Mouse (Mus musculus) heart, postnatal 25 days (tissue): ENCODE measurements around the gene Sos2. TPM values are rescaled to one million over a fixed set of nuclear protein-coding genes. Genes with fewer than 3 reads are reported as not detected.
A peak's percentile ranks its signal among the peaks of the same experiment; 100 is the strongest.

ENCODE experiments used
- DNase-seq: peaks from one replicate; pipeline ENCODE4 v3.0.0; 2022; ENCODE audit warnings: low spot score
- intact Hi-C: fragments of 180-260 bp; cut with DNase I; formaldehyde crosslinking; loops from one replicate; pipeline ENCODE4 v1.15.1; 2025
- total RNA-seq, 2 experiments: library from RNA; stranded (reverse); gene quantifications; 2 replicates each; pipeline ENCODE4 v1.2.3; 2021

The Sos2 gene
- 10 to 100 TPM; 34.9 to 40.3 TPM for total RNA-seq

DNA sequence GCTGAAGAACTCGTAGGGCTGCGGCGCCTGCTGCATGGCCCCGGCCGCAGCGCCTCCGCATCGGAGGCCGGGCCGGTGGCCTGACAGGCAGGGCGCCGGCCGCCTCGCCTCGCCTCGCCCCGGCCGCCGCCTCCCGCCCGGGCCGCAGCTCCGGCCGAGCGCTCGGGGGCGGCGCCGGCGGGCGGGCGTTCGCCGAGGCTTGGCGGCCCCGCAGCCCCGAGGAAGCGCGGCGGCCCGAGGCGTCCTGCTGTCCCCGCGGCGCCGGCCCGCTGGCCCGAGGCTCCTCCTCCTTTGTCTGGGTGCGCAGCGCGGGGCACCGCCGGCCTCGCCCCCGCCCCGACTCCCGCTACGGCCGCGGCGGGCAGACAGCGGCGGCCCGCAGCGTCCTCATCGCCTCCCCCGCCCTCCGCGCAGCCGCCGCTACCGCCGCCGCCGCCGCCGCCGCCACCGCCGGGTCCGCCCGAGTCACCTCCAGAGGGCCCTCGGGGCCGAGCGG is at the start of gene Sos2:
Gene Sos2 (minus strand): TSS at position 287 of the 496 bp plus-strand sequence.
- intact Hi-C loops, result loop anchor here (5.0 kb wide), 2 partner anchors 34 to 319 kb away; no protein-coding TSS in a partner anchor
- DNase-seq, result peak; percentile 35

DNA sequence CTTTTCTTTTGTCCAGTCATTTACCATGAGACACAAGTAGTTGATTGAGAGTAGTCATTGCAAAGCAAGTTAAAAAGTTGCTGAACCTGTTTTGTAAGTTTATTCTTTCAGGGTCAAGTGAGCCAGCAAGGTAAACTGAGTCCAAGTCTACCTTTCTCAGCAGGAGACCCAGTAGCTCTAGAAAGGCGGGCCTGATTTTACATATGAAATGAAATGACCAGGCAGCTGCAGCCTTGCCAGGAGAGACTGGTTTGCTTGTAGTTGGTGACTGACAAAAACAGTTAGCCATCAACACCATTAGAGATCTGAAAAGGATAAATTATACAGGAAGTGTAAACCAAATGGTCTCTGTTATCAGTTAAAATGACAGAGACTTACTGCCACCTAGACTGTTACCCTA is 48.7 kb upstream of the Sos2 start:
- no peak for DNase-seq
- intact Hi-C loops, result loop anchor here (5.0 kb wide), 1 partner anchor 72 kb away; no protein-coding TSS in a partner anchor

DNA sequence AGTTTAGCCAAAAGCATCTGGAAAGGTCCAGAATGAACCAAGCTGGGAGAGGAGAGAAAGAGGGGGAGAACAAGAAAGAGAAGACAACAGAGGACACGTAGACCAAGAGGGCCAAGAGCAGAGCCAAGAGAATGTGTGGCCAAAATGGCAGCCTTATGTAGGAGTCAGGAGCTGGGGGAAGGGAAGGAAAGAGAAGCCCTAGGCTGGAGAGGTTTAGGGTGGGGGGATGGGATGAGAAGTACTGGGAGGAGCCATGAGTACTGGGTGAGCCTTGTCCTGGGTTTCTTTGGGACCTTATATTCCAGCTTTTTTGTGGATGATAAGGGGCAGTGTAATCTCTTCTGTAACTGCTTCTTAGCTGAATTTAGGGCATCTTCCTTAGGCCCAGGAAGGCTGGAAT is 47.6 kb upstream of the Sos2 start:
- DNase-seq, result no peak
- intact Hi-C loops, result no loop called here

DNA sequence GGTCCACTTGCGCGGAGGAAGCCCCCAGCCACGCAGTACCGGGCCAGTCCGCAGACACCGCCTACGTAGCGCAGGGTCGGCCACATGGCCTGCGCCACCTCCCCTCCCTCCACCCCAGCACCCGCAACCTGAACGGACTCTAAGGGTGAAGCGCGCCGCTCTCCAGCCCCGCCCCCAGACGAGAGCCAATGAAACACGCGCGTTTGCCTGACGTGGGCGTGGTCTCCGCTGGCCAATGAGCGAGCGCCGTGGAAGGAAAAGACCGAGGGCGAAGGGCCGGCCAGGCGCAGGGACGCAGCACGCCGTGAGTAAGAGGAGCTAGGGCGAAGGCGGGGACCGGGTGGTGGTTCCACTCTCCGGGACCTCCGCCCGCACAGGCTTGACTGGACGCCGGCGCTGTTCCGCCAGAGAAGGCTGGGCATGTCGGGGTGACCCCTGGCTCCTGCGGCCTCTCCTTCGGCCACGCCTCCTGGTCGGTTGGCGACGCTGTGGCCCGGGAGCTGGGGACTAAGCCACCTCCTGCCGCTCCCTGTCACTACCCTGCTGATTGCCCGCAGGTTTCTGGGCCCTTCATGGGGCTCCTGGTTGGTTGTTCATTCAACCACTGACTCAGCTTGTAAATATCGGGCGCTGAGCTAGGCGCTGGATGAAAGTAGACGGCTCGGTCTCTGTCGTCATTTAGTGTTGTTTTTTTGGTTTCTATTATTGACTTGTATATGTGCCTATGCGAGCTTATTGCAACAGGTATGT is 43.2 kb upstream of the Sos2 start, which contains the start of the genes L2hgdh and Atp5s:
Gene L2hgdh (minus strand): TSS at position 163 of the 750 bp plus-strand sequence.
Gene Atp5s (plus strand): TSS at position 240 of the 750 bp plus-strand sequence.
- intact Hi-C loops, result no loop called here
- peak; percentile 94 for DNase-seq

DNA sequence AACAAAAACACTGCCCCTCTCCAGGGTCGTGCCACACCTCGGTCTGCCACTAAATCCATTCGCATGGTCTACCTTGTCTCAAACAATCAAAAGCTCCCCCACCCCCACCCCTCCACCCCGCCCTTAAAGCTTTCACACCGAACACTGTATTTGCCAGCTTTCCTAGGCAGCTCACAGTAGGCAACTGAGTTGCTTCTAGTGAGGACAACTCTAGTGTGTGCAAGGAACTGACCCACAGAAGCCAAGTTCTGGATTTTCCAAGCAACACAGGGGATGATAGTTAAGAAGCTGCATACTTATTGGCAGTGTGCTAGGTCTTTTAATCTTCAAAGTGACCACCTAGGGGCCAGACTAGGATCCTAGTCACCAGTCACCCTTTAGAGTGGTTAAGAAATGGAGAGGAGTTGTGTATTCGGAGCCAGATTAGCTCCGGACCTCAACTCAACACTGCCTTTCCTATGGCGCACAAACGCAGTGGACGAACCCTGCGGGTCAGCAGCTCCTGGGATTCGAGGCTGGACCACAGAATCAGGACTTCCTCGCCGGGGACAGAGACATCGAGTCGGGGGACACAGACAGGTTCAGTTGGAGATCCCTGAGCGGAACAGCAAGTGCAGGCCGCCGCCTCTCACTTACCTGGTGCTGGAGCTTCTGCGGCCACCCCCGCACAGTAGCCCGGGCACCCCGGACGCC is 42.5 kb upstream of the Sos2 start:
- intact Hi-C loops, result no loop called here

DNA sequence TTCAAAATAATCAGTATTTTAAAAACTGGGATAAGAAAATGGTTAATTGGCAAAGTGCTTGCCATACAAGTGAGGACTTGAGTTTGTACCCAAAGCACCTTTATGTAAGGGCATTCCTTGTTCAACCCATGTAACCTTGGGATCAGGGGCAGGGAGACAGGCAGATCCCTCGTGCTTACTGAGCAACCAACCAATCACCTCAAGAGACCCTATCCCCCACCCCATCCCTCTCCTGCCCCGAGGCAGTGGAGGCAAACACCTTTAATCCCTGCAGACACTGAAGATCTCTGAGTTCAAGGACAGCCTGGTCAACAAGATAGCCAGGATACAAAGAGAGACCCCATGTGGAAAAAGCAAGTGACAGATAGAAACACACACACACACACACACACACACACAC is 41.7 kb upstream of the Sos2 start:
- no peak for DNase-seq
- intact Hi-C loops, result no loop called here

More for the DNA sequence above, 42.5 kb upstream of the Sos2 start:
- no peak for DNase-seq

DNA sequence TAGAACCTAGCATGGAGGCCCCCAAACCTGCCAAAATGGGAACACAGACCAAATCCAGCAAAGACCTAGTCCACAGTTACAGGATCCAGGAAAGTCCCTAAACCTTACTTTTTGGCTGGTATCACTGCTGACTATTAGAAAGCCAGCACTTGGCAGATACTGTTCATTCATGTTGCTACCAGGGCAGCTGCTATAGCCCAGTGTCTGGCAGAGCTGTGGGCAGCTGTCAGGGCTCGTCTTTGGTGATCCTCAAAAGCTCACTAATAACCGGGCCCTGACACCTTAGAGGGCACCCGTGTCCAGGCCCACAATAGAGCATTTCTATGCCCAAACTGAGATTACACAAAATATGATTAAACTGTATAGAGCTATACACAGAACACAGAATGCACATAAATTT is 41.2 kb upstream of the Sos2 start:
- intact Hi-C loops, result no loop called here
- DNase-seq, result no peak

DNA sequence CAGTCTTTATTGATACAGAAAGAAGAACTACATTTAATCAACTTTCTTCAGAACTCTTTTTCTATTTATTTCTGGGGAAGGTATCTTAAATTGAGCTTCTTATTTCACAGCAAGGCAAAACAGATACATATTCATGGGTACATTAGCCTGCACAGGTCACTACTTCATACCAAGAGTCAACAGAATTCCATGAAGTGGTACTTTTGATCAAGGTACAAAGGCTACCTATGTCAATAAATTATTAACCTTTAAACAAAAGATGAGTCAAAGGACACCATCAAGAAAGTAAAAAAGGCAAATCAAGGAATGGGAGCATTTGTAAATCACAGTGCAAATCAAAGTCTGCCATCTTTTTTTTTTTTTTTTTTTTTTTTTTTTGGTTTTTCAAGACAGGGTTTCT is 32.0 kb upstream of the Sos2 start:
- DNase-seq, result no peak
- intact Hi-C loops, result no loop called here

DNA sequence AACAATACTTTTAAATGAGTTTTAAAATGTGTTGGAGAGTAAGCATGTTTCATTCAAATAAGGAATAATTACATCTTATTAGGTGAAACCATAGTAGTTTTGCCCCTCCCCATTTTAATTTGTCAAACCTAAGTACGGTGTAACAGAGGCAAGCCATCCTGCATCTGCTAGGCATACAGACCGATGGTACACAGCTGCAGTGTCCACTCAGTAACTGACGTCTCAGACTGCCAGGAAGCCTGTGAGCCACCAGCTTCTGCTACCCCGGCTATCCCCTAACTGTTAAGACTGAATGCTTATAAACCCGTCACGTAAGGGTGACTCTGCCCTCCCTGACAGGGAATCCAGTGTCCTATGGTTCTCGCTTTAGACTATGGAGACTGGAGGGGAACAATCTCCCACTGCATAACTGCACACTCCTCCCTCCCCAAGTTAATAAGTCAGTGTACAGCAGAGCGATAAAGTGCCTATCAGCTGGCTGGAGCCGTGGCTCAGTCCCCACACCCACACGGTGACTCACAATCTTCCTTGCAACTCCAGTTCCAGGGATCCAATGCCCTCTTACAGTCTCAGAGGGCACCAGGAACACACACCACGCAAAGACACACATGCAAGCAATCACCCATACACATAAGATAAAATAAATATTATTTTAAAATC is 23.3 kb upstream of the Sos2 start:
- intact Hi-C loops, result no loop called here
- DNase-seq, result no peak

DNA sequence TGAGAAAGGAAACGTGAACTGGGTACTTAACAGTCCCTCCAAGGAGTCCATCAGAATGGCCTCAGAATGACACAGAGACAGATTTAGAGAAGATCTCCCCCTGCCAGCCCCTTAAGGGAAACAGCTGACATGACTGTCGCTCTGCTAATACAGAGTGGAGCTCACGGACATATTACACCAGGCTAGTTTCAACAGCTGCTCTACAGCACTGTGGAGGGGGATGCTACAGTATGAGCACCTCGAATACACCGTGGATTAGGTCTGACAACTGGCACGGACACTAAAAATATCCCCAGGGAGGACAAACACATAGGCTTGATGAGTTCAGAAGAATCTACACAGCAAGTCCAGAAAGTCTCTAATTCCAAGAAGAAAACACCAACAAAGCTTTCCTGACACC is 16.7 kb upstream of the Sos2 start:
- intact Hi-C loops, result loop anchor here (5.0 kb wide), 3 partner anchors 56 to 116 kb away; partner anchors contain the start of gene Vcpkmt
- no peak for DNase-seq

DNA sequence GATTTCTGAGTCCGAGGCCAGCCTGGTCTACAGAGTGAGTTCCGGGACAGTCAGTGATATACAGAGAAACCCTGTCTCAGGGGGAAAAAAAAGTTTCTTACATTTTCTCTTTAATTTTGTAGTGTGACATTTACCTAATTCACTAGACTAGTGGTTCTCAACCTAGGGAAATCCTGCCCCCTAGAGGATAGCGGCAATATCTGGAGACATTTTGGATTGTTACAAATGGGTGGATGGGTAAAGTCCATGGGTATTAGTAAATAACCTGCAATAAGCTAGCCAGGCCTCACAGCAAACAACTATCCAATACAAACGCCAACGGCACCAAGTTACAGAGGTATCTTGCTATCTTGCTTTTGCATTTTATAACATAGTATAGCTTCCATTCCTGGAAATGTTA is 15.1 kb upstream of the Sos2 start:
- DNase-seq, result no peak
- intact Hi-C loops, result loop anchor here (5.0 kb wide), 3 partner anchors 54 to 114 kb away; partner anchors contain the start of gene Vcpkmt

DNA sequence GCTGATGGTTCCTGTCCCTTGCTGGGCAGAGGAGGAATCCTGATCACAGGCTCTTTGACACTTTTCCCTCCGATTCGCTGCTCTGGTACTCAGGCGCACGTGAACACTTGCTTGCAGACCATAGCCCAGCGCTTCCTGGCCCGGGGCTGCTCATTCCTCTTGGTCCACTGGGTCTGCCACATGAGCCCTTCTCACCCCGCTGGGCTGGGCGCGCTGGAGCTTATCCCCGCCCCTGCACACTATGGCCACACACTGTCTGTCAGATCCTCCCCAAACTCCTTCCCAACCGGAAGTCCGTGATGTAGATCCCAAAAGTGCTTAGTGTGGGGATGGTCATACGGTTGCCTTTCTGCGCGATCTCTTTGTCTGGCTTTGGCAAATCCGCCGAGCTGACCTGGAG is 11.8 kb upstream of the Sos2 start:
- intact Hi-C loops, result no loop called here
- no peak for DNase-seq

DNA sequence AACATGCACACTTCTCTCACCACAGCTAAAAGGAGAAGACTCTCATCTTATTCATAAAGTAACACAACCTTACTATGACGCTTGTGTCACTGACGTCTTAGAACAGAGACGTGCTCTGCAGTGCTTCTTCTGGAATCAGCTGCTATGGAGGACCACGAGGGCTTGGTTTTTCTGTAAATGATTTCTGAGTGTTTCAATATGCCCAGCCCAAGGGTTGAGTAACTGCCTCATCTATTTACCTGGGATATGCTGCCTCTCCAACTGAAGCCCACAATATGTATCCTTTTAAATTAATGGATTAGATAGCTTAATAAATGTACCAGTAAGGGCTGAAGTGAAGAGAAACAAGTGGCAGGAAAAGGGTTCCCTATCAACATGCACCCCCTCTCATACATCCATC is 9.1 kb upstream of the Sos2 start:
- intact Hi-C loops, result no loop called here
- no peak for DNase-seq

DNA sequence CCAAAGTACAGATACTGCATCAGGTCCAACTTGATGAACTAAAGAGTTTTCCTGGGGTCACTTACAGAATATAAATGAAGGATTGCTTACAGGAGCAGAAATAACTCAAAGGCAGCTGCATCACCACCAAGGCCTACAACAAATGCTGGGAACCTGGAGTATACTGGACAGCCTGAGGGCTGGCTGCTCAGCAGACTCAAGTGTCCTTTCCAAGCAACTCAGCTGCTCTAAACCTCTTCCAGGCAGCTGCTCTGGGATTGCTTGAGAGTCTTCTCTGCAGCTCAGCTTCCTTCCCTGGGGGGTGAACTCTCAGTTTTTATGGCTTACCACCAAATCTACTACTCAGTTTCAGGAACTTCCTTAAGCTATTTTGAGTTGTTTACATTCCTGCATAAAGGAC is 7.4 kb upstream of the Sos2 start:
- intact Hi-C loops, result no loop called here
- no peak for DNase-seq

DNA sequence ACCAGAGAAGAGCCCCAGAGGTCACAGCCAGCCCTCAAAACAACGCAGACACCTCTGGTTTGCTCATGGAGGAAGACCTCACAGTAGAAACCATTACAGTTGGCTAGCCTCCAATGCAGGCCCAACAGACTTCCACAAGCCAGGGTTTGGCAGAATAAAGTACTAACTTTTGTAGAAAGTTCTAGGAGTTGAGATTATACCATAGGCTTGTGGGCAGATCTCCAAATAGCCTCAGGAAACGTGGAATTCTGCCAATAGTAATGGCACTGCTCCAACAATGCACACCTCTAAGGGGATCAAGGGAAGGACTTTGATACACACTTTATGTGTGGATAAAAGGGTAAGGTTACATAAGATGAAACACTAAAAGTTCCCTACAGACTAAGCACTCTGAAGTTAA is 6.7 kb upstream of the Sos2 start:
- DNase-seq, result no peak
- intact Hi-C loops, result no loop called here

DNA sequence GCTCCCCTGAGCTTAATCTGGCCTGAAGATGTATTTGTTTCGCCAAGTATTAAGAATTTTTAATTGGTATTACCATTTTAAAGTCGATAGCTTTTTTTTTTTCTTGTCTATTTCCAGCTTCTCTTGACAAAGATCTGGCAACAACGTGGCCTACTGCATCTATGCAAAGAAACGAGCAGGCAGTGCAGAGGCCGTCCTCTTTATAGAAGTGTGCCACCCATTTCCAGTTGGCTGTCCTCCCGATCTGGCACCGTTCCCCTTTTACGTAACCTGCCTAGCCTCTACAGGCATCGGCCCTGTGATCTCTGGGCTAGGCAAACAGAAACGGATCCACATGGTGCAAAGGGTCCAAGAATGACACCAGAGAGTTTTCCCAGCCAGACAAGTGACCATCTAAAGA is 1.9 kb upstream of the Sos2 start:
- DNase-seq, result peak; percentile 73
- intact Hi-C loops, result loop anchor here (5.0 kb wide), 2 partner anchors 36 to 321 kb away; no protein-coding TSS in a partner anchor

DNA sequence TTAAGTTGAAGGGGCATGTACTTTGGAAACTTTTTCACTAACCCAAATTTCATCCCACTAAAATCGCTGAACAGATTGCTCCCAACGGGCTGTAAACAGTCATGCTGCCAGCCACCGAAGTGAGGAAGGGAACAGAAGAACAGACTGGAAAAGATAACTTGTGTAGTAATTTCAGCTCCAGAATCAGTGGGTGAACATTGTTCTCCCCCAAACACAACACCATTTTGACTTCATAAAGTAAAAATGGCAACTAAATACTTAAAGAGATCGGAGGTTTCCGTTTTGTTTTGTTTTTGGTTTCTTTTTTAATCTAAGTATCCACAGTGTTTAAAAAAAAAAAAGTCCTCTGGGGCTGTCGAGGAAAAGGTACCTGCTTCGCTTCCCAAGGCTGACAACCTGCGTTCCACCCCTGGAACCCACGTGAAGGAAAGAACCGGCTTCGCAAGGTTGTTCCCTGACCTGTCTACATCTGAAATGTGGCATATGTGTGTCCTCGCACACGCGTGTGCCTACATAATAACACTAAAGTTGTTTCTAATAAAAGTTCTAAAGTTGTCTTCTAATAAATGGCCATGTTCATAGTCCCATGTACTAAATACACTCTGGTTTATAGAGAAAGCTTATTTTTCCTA is 1.3 kb upstream of the Sos2 start:
- DNase-seq, result no peak
- intact Hi-C loops, result loop anchor here (5.0 kb wide), 2 partner anchors 36 to 321 kb away; no protein-coding TSS in a partner anchor

DNA sequence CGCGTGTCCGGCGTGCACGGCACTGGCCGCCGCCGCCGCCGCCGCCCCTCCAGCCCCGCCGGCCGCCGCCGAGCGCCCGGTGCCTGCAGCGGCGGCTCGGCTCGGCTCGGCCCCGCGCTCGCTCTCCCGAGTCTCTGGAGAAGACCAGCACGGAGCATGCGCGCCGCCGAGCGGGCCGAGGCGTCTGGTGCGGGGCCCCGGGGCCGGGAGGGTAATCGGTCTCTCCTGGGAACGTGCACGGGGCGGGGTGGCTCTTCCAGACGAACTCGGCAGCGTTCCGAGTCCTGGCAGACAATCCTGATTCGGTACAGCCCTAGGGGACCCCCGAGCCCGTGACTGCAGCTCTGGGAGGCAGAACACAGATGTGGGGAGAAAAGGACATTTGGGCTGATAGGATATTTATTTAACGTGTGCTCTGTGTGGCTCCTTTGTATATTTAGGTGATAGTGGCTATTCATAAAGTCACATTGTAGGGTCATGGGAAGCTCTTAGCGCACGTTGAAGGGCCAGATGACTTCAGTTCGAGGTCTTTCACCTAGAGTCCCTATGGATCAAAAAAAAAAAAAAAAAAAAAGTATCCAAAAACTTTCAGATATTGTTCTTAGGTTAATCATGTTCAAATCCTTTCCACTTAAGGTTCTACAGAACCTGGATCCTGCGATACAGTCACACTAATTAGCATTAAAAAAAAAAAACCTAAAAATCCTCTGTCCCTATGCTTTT is 574 bp upstream of the Sos2 start:
- intact Hi-C loops, result loop anchor here (5.0 kb wide), 2 partner anchors 35 to 320 kb away; no protein-coding TSS in a partner anchor
- DNase-seq, result peak; percentile 76
